Mouse (Mus musculus): ENCODE results near the gene Trmt1.

DNA sequence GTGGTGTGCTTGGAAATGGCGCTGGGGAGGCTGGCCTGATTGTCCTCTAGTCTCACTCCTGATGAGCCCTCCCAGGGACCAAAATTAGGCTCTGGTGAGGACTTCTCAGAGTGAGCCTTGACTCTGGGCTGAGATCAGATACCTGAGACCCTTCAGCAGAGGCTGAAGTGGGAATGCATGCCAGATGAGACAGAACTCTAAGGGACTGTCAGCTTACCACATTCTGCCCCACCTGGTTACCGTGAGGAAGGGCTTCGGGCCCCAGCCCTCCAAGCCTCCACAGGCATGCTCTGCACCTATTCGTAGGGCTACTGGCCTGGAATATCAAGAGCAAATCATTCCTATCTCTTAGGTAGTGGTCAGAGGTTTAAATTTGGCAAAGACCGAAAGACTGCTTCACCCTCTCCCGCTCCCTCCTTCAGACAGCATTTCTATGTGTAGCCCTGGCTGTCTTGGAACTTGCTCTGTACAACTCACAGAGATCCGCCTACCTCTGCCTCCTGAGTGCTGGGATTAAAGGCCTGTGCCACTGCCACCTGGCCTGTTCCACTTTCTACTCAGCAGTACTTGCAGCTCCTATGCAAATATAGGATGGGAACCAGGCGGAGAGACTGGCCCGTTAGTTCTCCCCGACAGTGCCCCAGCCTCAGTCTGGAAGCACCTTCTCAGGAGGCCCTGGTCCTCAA, 52.8 kb downstream of the Trmt1 start:
- TF ChIP-seq CTCF (IDR thresholded peaks at IDR 0.05; ENCODE audit: extremely low read depth, insufficient read depth, low read length) (no peak), POLR2A (IDR thresholded peaks at IDR 0.05; ENCODE audit: extremely low read depth, insufficient read depth, low read length) (no peak)
